Mouse (Mus musculus): ENCODE measurements around the gene Colec11.

- TF ChIP-seq CTCF (IDR thresholded peaks at IDR 0.05; ENCODE audit: borderline replicate concordance, insufficient read depth, low read length): no peak
- no peak for TF ChIP-seq POLR2A (IDR thresholded peaks at IDR 0.05; ENCODE audit: low read depth, low read length)
Observed at GRCm38 (mm10) chr12:28667287-28667686, 44.1 kb upstream of the Colec11 start.
